Mouse (Mus musculus) midbrain, embryonic 16.5 days (tissue): ENCODE results near the gene Ythdf2. TPM values are rescaled to one million over a fixed set of nuclear protein-coding genes. Genes with fewer than 3 reads are reported as not detected.
A peak's percentile ranks its signal among the peaks of the same experiment; 100 is the strongest.

ENCODE experiments used
- ATAC-seq: fragments of 200-750 bp; cut with Nextera tagmentation; 2 replicates; pipeline ENCODE4 v1.8.0; 2017; ENCODE audit warnings: moderate TSS enrichment
- H3K27ac ChIP-seq: fragments of 300-500 bp; sonication (generic); 2 replicates; pipeline ENCODE4 v1.5.1; 2014; ENCODE audit warnings: mild to moderate bottlenecking, low read length, mixed read lengths
- H3K27me3 ChIP-seq: fragments of 300-500 bp; sonication (generic); 2 replicates; pipeline ENCODE4 v1.6.1; 2014; ENCODE audit warnings: low read depth, low read length, mixed read lengths; ENCODE audit not compliant: control insufficient read depth, insufficient read depth
- H3K36me3 ChIP-seq: fragments of 300-500 bp; sonication (generic); 2 replicates; pipeline ENCODE4 v1.6.1; 2014; ENCODE audit warnings: mild to moderate bottlenecking, low read length, moderate library complexity, mixed read lengths; ENCODE audit not compliant: control insufficient read depth, insufficient read depth
- H3K4me1 ChIP-seq: fragments of 300-500 bp; sonication (generic); 2 replicates; pipeline ENCODE4 v1.6.1; 2014; ENCODE audit warnings: mild to moderate bottlenecking, low read length, mixed read lengths; ENCODE audit not compliant: control insufficient read depth, insufficient read depth
- H3K4me2 ChIP-seq: fragments of 300-500 bp; sonication (generic); 2 replicates; pipeline ENCODE4 v1.6.1; 2014; ENCODE audit warnings: mild to moderate bottlenecking, low read length, mixed read lengths
- H3K4me3 ChIP-seq: fragments of 300-500 bp; sonication (generic); 2 replicates; pipeline ENCODE4 v1.5.1; 2014; ENCODE audit warnings: low read depth, mild to moderate bottlenecking, low read length, moderate library complexity, mixed read lengths
- H3K9ac ChIP-seq: fragments of 300-500 bp; sonication (generic); 2 replicates; pipeline ENCODE4 v1.6.1; 2014; ENCODE audit warnings: low read depth, low read length, mixed read lengths
- H3K9me3 ChIP-seq: fragments of 300-500 bp; sonication (generic); replicated peaks from 2 replicates; pipeline ENCODE4 v1.6.1; 2014; ENCODE audit warnings: mild to moderate bottlenecking, low read length, mixed read lengths; ENCODE audit not compliant: control insufficient read depth, poor library complexity, severe bottlenecking
- WGBS: fragments of 180-500 bp; shearing (Covaris S2); extraction: QIAGEN DNeasy Blood & Tissue Kit; methylation state at CpG from one replicate; pipeline ENCODE4 v1.1.7; 2014; 5-methylcytosine and 5-hydroxymethylcytosine counted together
- polyA plus RNA-seq: library from polyadenylated mRNA; unstranded; fragments of >200 nt; fragmentation: Nextera tagmentation; extraction: Ambion mirVana; gene quantifications from 2 replicates; pipeline ENCODE4 v1.2.1, GENCODE M21; 2015

Gene Ythdf2
- polyA plus RNA-seq, 1 experiment from 2014 or later = 109 TPM

- Histone ChIP-seq H3K4me3 (no peak overlapping the region), H3K4me1 (peaks cover 14% of the 10 kb centered on the region), H3K36me3 (0 out of 2 replicates have a peak, but pooled peaks cover 2% of the 10 kb centered on the region), H3K9me3 (no peaks in the 10 kb centered on the region), H3K4me2 (no peak overlapping the region), H3K27ac (no peak overlapping the region), H3K9ac (no peak overlapping the region), H3K27me3 (no peaks in the 10 kb centered on the region)
- WGBS = 91% methylated on average over 3 of the region's 3 CpGs
- ATAC-seq = no peak
These were observed 17.1 kb downstream of the Ythdf2 start for GRCm38 (mm10) chr4:132194975-132195374.

GRCm38 (mm10) chr4:132194373-132194772 lies 17.7 kb downstream of the Ythdf2 start:
- ATAC-seq = no peak
- 0 out of 2 replicates have a peak, but pooled peaks cover 2% of the 10 kb centered on the region for H3K36me3 ChIP-seq
- no peaks in the 10 kb centered on the region for H3K9me3 ChIP-seq
- no peak overlapping the region for H3K9ac ChIP-seq
- no peak overlapping the region for H3K4me3 ChIP-seq
- no peaks in the 10 kb centered on the region for H3K27me3 ChIP-seq
- 98% methylated on average over 6 of the region's 6 CpGs for WGBS
- no peak overlapping the region for H3K4me2 ChIP-seq
- H3K27ac ChIP-seq = no peak overlapping the region
- peaks cover 8% of the 10 kb centered on the region for H3K4me1 ChIP-seq

- Histone ChIP-seq H3K9ac (no peak overlapping the region), H3K4me2 (no peak overlapping the region), H3K36me3 (peaks cover 12% of the 10 kb centered on the region; the same call in 1 of the 2 replicates), H3K4me1 (no peaks in the 10 kb centered on the region), H3K4me3 (no peak overlapping the region), H3K27ac (no peak overlapping the region), H3K9me3 (no peaks in the 10 kb centered on the region), H3K27me3 (no peaks in the 10 kb centered on the region)
- WGBS = 98% methylated on average over 2 of the region's 2 CpGs
- no peak for ATAC-seq
These were observed 24.2 kb downstream of the Ythdf2 start for GRCm38 (mm10) chr4:132187826-132188401.

GRCm38 (mm10) chr4:132183162-132183561 lies 28.9 kb downstream of the Ythdf2 start:
- Histone ChIP-seq H3K9ac (no peak overlapping the region), H3K4me2 (no peak overlapping the region), H3K4me3 (no peak overlapping the region), H3K27me3 (no peaks in the 10 kb centered on the region), H3K4me1 (no peaks in the 10 kb centered on the region), H3K27ac (no peak overlapping the region), H3K36me3 (peaks cover 10% of the 10 kb centered on the region; the same call in 1 of the 2 replicates), H3K9me3 (no peaks in the 10 kb centered on the region)
- 93% methylated on average over 3 of the region's 3 CpGs for WGBS
- no peak for ATAC-seq

GRCm38 (mm10) chr4:132181721-132182658 lies 30.1 kb downstream of the Ythdf2 start:
- Histone ChIP-seq H3K27me3 (no peaks in the 10 kb centered on the region), H3K36me3 (peaks cover 10% of the 10 kb centered on the region; the same call in 1 of the 2 replicates), H3K27ac (no peak overlapping the region), H3K4me2 (no peak overlapping the region), H3K9ac (no peak overlapping the region), H3K9me3 (no peaks in the 10 kb centered on the region), H3K4me3 (no peak overlapping the region), H3K4me1 (no peaks in the 10 kb centered on the region)
- WGBS = 71% methylated on average over 22 of the region's 22 CpGs
- no peak for ATAC-seq

- H3K9ac ChIP-seq = no peak overlapping the region
- H3K36me3 ChIP-seq = peaks cover 8% of the 10 kb centered on the region; the same call in 1 of the 2 replicates
- no peak overlapping the region for H3K27ac ChIP-seq
- ATAC-seq = no peak
- no peaks in the 10 kb centered on the region for H3K4me1 ChIP-seq
- WGBS = 79% methylated on average over 9 of the region's 9 CpGs
- no peaks in the 10 kb centered on the region for H3K9me3 ChIP-seq
- no peaks in the 10 kb centered on the region for H3K27me3 ChIP-seq
- no peak overlapping the region for H3K4me3 ChIP-seq
- no peak overlapping the region for H3K4me2 ChIP-seq
These were observed 31.4 kb downstream of the Ythdf2 start for GRCm38 (mm10) chr4:132180710-132181109.

- WGBS = 10% methylated on average over 10 of the region's 10 CpGs
- Histone ChIP-seq H3K36me3 (no peaks in the 10 kb centered on the region), H3K9ac (no peak overlapping the region), H3K27me3 (no peaks in the 10 kb centered on the region), H3K4me2 (no peak overlapping the region), H3K4me3 (no peak overlapping the region), H3K9me3 (no peaks in the 10 kb centered on the region), H3K4me1 (no peaks in the 10 kb centered on the region), H3K27ac (no peak overlapping the region)
- peak; percentile 82; the same call in 1 of the 2 replicates for ATAC-seq
These were observed 33.5 kb downstream of the Ythdf2 start for GRCm38 (mm10) chr4:132178630-132179059.

GRCm38 (mm10) chr4:132176474-132176873 lies 35.6 kb downstream of the Ythdf2 start:
- Histone ChIP-seq H3K9ac (no peak overlapping the region), H3K4me2 (no peak overlapping the region), H3K27ac (no peak overlapping the region), H3K4me3 (no peak overlapping the region), H3K36me3 (no peaks in the 10 kb centered on the region), H3K27me3 (no peaks in the 10 kb centered on the region), H3K9me3 (no peaks in the 10 kb centered on the region), H3K4me1 (peaks cover 2% of the 10 kb centered on the region; the same call in 1 of the 2 replicates)
- WGBS = 57% methylated on average over 10 of the region's 10 CpGs
- no peak for ATAC-seq

- Histone ChIP-seq H3K27me3 (no peaks in the 10 kb centered on the region), H3K36me3 (no peaks in the 10 kb centered on the region), H3K4me1 (peaks cover 2% of the 10 kb centered on the region; the same call in 1 of the 2 replicates), H3K4me3 (no peak overlapping the region), H3K27ac (no peak overlapping the region), H3K4me2 (no peak overlapping the region), H3K9ac (no peak overlapping the region), H3K9me3 (no peaks in the 10 kb centered on the region)
- 26% methylated on average over 7 of the region's 7 CpGs for WGBS
- no peak for ATAC-seq
These were observed 41.2 kb downstream of the Ythdf2 start for GRCm38 (mm10) chr4:132170891-132171290.
